In genomic region chr11:108334658-108335057, GRCm38 (mm10) we compare ENCODE assay signal across 27 mouse cellular contexts. TPM values are rescaled to one million over a fixed set of nuclear protein-coding genes. Genes with fewer than 3 reads are reported as not detected.
A peak's percentile ranks its signal among the peaks of the same experiment; 100 is the strongest.
DNase-seq lines count a peak whose midpoint lies in the region; ATAC-seq and TF ChIP-seq lines count a peak whose summit lies in the region.
"Had no signal": no experiment of that assay in that cellular context is flagged by ENCODE, and none has a peak within 500 bp of the region (broad histone marks: within the 10 kb centered on the region; RNA-seq: fewer than 3 reads in every experiment).

No protein-coding gene starts in this region.

- no peak for TF ChIP-seq CTCF in CH12.LX (conservative IDR thresholded peaks at IDR 0.05 in 1 of 2, IDR thresholded peaks at IDR 0.05 in 1 of 2; ENCODE audit: low read depth in 2 of 2, low read length in 2 of 2)
- TF ChIP-seq CTCF in hindbrain, postnatal 0 days (IDR thresholded peaks at IDR 0.05; ENCODE audit: low read depth) = no peak

- H3K4me2 ChIP-seq in heart, embryonic 14.5 days (ENCODE audit: low read length) = no peak overlapping the region
- no peak overlapping the region for H3K4me2 ChIP-seq in kidney, embryonic 15.5 days
- H3K4me2 ChIP-seq in CH12.LX (ENCODE audit: insufficient read depth, low read depth, poor library complexity, severe bottlenecking) = no peak overlapping the region
- H3K4me2 ChIP-seq in hindbrain, postnatal 0 days (ENCODE audit: low read depth, low read length) = no peak overlapping the region
- H3K4me2 ChIP-seq: embryonic facial prominence, embryonic 13.5 days; forebrain, embryonic 12.5 days; forebrain, embryonic 15.5 days; hindbrain, embryonic 14.5 days; intestine, embryonic 15.5 days had no signal

- peaks cover 14 to 47% of the 10 kb centered on the region in 2 experiments for H3K4me1 ChIP-seq in heart, embryonic 14.5 days (ENCODE audit: control insufficient read depth in 2 of 2, insufficient read depth in 2 of 2, low read length in 2 of 2)
- H3K4me1 ChIP-seq in kidney, embryonic 15.5 days = peaks cover 43% of the 10 kb centered on the region
- H3K4me1 ChIP-seq in CH12.LX (ENCODE audit: control insufficient read depth in 1 of 2, insufficient read depth in 2 of 2) = peaks cover 13 to 90% of the 10 kb centered on the region in 2 experiments; a peak in 3 of 4 replicates
- H3K4me1 ChIP-seq in hindbrain, postnatal 0 days (ENCODE audit: insufficient read depth, low read length) = 0 out of 2 replicates have a peak, but pooled peaks cover 2% of the 10 kb centered on the region

- H3K79me2 ChIP-seq in CH12.LX (replicated peaks; ENCODE audit: control insufficient read depth, extremely low read depth, insufficient read depth, poor library complexity, severe bottlenecking) = peaks cover 14% of the 10 kb centered on the region

- H3K36me3 ChIP-seq in heart, embryonic 14.5 days (ENCODE audit: control insufficient read depth, insufficient read depth, low read length) = peaks cover 21% of the 10 kb centered on the region
- H3K36me3 ChIP-seq in kidney, embryonic 15.5 days = 0 out of 2 replicates have a peak, but pooled peaks cover 4% of the 10 kb centered on the region
- H3K36me3 ChIP-seq in CH12.LX (replicated peaks in 1 of 2; ENCODE audit: control insufficient read depth in 1 of 2, insufficient read depth in 1 of 2, low read length in 1 of 2) = peaks cover 6 to 87% of the 10 kb centered on the region in 2 experiments
- H3K36me3 ChIP-seq in hindbrain, postnatal 0 days (ENCODE audit: insufficient read depth, low read length) = no peaks in the 10 kb centered on the region
- H3K36me3 ChIP-seq: embryonic facial prominence, embryonic 10.5 days; embryonic facial prominence, embryonic 13.5 days; forebrain, embryonic 12.5 days; hindbrain, embryonic 10.5 days; intestine, embryonic 15.5 days had no signal

- no peak for TF ChIP-seq POLR2A in CH12.LX (IDR thresholded peaks at IDR 0.05; ENCODE audit: low read depth, low read length)

- no peak for TF ChIP-seq EP300 in CH12.LX (IDR thresholded peaks at IDR 0.05; ENCODE audit: low read length)

- in situ Hi-C loops in CH12.LX (cut with MboI; ENCODE audit: low pct_ligation_motif_present, low pct_unique_long_range_greater_than_20kb, low sequenced_read_pairs) = no loop called here

- no peak overlapping the region; a peak in 1 of 4 replicates for H3K27ac ChIP-seq in heart, embryonic 14.5 days (replicated peaks in 1 of 2; ENCODE audit: control insufficient read depth in 1 of 2, insufficient read depth in 1 of 2, low read depth in 2 of 2, low read length in 2 of 2)
- H3K27ac ChIP-seq in kidney, embryonic 15.5 days = peak overlapping the region; percentile 87; the same call in 1 of the 2 replicates
- H3K27ac ChIP-seq in CH12.LX (ENCODE audit: insufficient read depth, low read depth) = no peak overlapping the region
- H3K27ac ChIP-seq in hindbrain, postnatal 0 days = no peak overlapping the region
- H3K27ac ChIP-seq: embryonic facial prominence, embryonic 10.5 days; embryonic facial prominence, embryonic 13.5 days; forebrain, embryonic 15.5 days; heart, embryonic 10.5 days; hindbrain, embryonic 14.5 days; intestine, embryonic 15.5 days had no signal

- no peak for TF ChIP-seq RAD21 in CH12.LX (IDR thresholded peaks at IDR 0.05; ENCODE audit: low read depth, low read length)

- 0 out of 2 replicates have a peak overlapping the region, but pooled peaks have one; percentile 5 for H3K9ac ChIP-seq in heart, embryonic 14.5 days (ENCODE audit: low read length)
- no peak overlapping the region for H3K9ac ChIP-seq in kidney, embryonic 15.5 days
- no peak overlapping the region for H3K9ac ChIP-seq in CH12.LX (ENCODE audit: insufficient read depth, low read depth)
- H3K9ac ChIP-seq in hindbrain, postnatal 0 days (replicated peaks; ENCODE audit: low read length) = no peak overlapping the region
- H3K9ac ChIP-seq: embryonic facial prominence, embryonic 13.5 days; forebrain, embryonic 12.5 days; forebrain, embryonic 15.5 days; hindbrain, embryonic 14.5 days; intestine, embryonic 15.5 days had no signal

- 48% methylated on average over 3 of the region's 3 CpGs for WGBS in heart, embryonic 14.5 days
- WGBS in kidney, embryonic 15.5 days = 30% methylated on average over 3 of the region's 3 CpGs
- WGBS in hindbrain, postnatal 0 days = 66% methylated on average over 3 of the region's 3 CpGs

- no peaks in the 10 kb centered on the region for H3K9me3 ChIP-seq in heart, embryonic 14.5 days (ENCODE audit: control insufficient read depth, low read length)
- no peaks in the 10 kb centered on the region for H3K9me3 ChIP-seq in kidney, embryonic 15.5 days (replicated peaks)
- no peaks in the 10 kb centered on the region for H3K9me3 ChIP-seq in CH12.LX (replicated peaks; ENCODE audit: low read length)
- no peaks in the 10 kb centered on the region for H3K9me3 ChIP-seq in hindbrain, postnatal 0 days (ENCODE audit: low read length)
- H3K9me3 ChIP-seq: embryonic facial prominence, embryonic 10.5 days; embryonic facial prominence, embryonic 13.5 days; forebrain, embryonic 12.5 days; forebrain, embryonic 15.5 days; heart, embryonic 10.5 days; hindbrain, embryonic 10.5 days; intestine, embryonic 15.5 days had no signal

- no peaks in the 10 kb centered on the region for H3K27me3 ChIP-seq in heart, embryonic 14.5 days (ENCODE audit: control insufficient read depth, insufficient read depth, low read length)
- H3K27me3 ChIP-seq in kidney, embryonic 15.5 days = no peaks in the 10 kb centered on the region
- no peaks in the 10 kb centered on the region for H3K27me3 ChIP-seq in CH12.LX (replicated peaks)
- H3K27me3 ChIP-seq in hindbrain, postnatal 0 days (ENCODE audit: insufficient read depth, low read length) = no peaks in the 10 kb centered on the region
- H3K27me3 ChIP-seq: embryonic facial prominence, embryonic 13.5 days; forebrain, embryonic 12.5 days; forebrain, embryonic 15.5 days; intestine, embryonic 15.5 days had no signal

- no peak overlapping the region for H3K4me3 ChIP-seq in heart, embryonic 14.5 days (ENCODE audit: control insufficient read depth in 1 of 2, insufficient read depth in 1 of 2, low read depth in 1 of 2, low read length in 2 of 2)
- no peak overlapping the region for H3K4me3 ChIP-seq in kidney, embryonic 15.5 days (replicated peaks)
- no peak overlapping the region for H3K4me3 ChIP-seq in CH12.LX (replicated peaks in 1 of 3; ENCODE audit: low read depth in 2 of 3, low read length in 2 of 3, poor library complexity in 1 of 3)
- H3K4me3 ChIP-seq in hindbrain, postnatal 0 days (ENCODE audit: low read length) = no peak overlapping the region
- H3K4me3 ChIP-seq: embryonic facial prominence, embryonic 10.5 days; embryonic facial prominence, embryonic 13.5 days; erythroblast, embryonic 14.5 days; forebrain, embryonic 12.5 days; forebrain, embryonic 15.5 days; heart, embryonic 10.5 days; hindbrain, embryonic 10.5 days; intestine, embryonic 15.5 days had no signal

- DNase-seq in heart, adult 9 months (ENCODE audit: low spot score in 2 of 2) = no peak
- no peak for DNase-seq in kidney, adult 9 months
- DNase-seq in CH12.LX (ENCODE audit: extremely low read depth) = no peak
- no peak for DNase-seq in hindbrain, postnatal 0 days (ENCODE audit: low spot score)
- DNase-seq: adrenal gland, adult 8-10 months; adrenal gland, postnatal 25 days; cerebellum, adult 11-12 months; cerebellum, adult 8-10 months; cerebellum, postnatal 10 days; cerebellum, postnatal 36 days; embryo, embryonic 11 days; gastrocnemius, postnatal 25 days; heart, adult 18-20 months had no signal

- dilution Hi-C loops in CH12.LX (cut with MboI; ENCODE audit: extremely low pct_ligation_motif_present, extremely low pct_unique_long_range_greater_than_20kb, low sequenced_read_pairs) = no loop called here

- ATAC-seq in heart, embryonic 14.5 days (ENCODE audit: insufficient number of reproducible peaks, insufficient read depth, low FRiP score, low read depth) = no peak
- ATAC-seq in kidney, embryonic 15.5 days (replicated peaks; ENCODE audit: low FRiP score) = peak; percentile 40; the same call in 1 of the 2 replicates
- ATAC-seq in hindbrain, postnatal 0 days = no peak
- ATAC-seq: activated CD4-positive, CD25-positive, alpha-beta regulatory T cell, adult 4 months; CD4-positive, CD25-positive, alpha-beta regulatory T cell, adult 4 months; forebrain, embryonic 15.5 days; intestine, embryonic 15.5 days had no signal

TF ChIP-seq in CH12.LX, 34 proteins besides CTCF, POLR2A, EP300 and RAD21:
- TF ChIP-seq MYC (IDR thresholded peaks at IDR 0.05; ENCODE audit: low read depth, low read length) (no peak), CHD2 (IDR thresholded peaks at IDR 0.05; ENCODE audit: low read length) (peak; percentile 60), NELFE (IDR thresholded peaks at IDR 0.05; ENCODE audit: low read depth, low read length) (no peak), MAZ (IDR thresholded peaks at IDR 0.05; ENCODE audit: low read depth, low read length) (no peak)
TF ChIP-seq in CH12.LX: peak in this region for 1.

RNA-seq across cellular contexts. Expression of gene Apoh, which starts 8.5 kb away (rescaled TPM):
- 0.22 TPM in 1 of 2 replicates, not detected in the other for polyA plus RNA-seq in heart, embryonic 14.5 days (2014; fragmentation: Nextera tagmentation; extraction: Ambion mirVana)
- 3.8 and 7.0 TPM in 2 replicates for polyA plus RNA-seq in kidney, embryonic 15.5 days (2015; fragmentation: Nextera tagmentation; extraction: Ambion mirVana)
- not detected in 2 replicates for total RNA-seq in CH12.LX (2012; rRNA removed)
- 0.95 TPM in 1 of 2 replicates, not detected in the other for total RNA-seq in CH12.LX (2014; rRNA removed)
- not detected in 2 replicates for polyA plus RNA-seq in CH12.LX (2012; ENCODE audit: insufficient read length, low read depth)
- 0.22 TPM in 1 of 2 replicates, not detected in the other for total RNA-seq in hindbrain, postnatal 0 days (2014; rRNA removed)
- polyA plus RNA-seq in hindbrain, postnatal 0 days (2015; fragmentation: Nextera tagmentation; extraction: Ambion mirVana) = 0.56 and 1.0 TPM in 2 replicates
- total RNA-seq: adrenal gland, postnatal 25 days; ES-E14 had no signal
- polyA plus RNA-seq: activated CD4-positive, CD25-positive, alpha-beta regulatory T cell, adult 4 months; CD4-positive, CD25-positive, alpha-beta regulatory T cell, adult 4 months; embryonic facial prominence, embryonic 10.5 days; erythroblast, embryonic 14.5 days; forebrain, embryonic 12.5 days; forebrain, embryonic 15.5 days; hindbrain, embryonic 10.5 days had no signal

RNA-seq across cellular contexts. Expression of gene Prkca, which starts 9.1 kb away (rescaled TPM):
- polyA plus RNA-seq in heart, embryonic 14.5 days (2014; fragmentation: Nextera tagmentation; extraction: Ambion mirVana) = 20.6 and 21.4 TPM in 2 replicates
- polyA plus RNA-seq in kidney, embryonic 15.5 days (2015; fragmentation: Nextera tagmentation; extraction: Ambion mirVana) = 7.4 and 9.4 TPM in 2 replicates
- total RNA-seq in CH12.LX (2012; rRNA removed) (40.0 and 40.7 TPM in 2 replicates), CH12.LX (2014; rRNA removed) (38.3 and 43.7 TPM in 2 replicates)
- 105 and 107 TPM in 2 replicates for polyA plus RNA-seq in CH12.LX (2012; ENCODE audit: insufficient read length, low read depth)
- 24.4 and 25.0 TPM in 2 replicates for total RNA-seq in hindbrain, postnatal 0 days (2014; rRNA removed)
- polyA plus RNA-seq in hindbrain, postnatal 0 days (2015; fragmentation: Nextera tagmentation; extraction: Ambion mirVana) = 7.4 and 8.0 TPM in 2 replicates
